Mouse (Mus musculus) cortical plate, adult 2 months (tissue): Measurements from ENCODE around the gene Arl15.

ENCODE experiments used
- CTCF ChIP-seq: fragments of 200-500 bp; IDR thresholded peaks from 2 replicates; pipeline ENCODE4 v1.5.1; 2011; ENCODE audit warnings: mild to moderate bottlenecking, control low read depth, low read length; ENCODE audit not compliant: insufficient read depth; ENCODE audit errors: extremely low read depth
- POLR2A ChIP-seq: fragments of 200-500 bp; IDR thresholded peaks from 2 replicates; pipeline ENCODE4 v1.6.1; 2011; ENCODE audit warnings: mild to moderate bottlenecking, low read length, control low read depth; ENCODE audit not compliant: insufficient read depth; ENCODE audit errors: extremely low read depth

- TF ChIP-seq CTCF (no peak), POLR2A (no peak)
Measured at GRCm38 (mm10) chr13:114096386-114096785, 302.1 kb downstream of the Arl15 start.
